Mouse (Mus musculus) embryonic facial prominence, embryonic 15.5 days (tissue): Measurements from ENCODE around the gene Srpx. TPM values are rescaled to one million over a fixed set of nuclear protein-coding genes. Genes with fewer than 3 reads are reported as not detected.

Source experiments
- ATAC-seq: fragments of 200-750 bp; cut with Nextera tagmentation; 2 replicates; pipeline ENCODE4 v1.8.0; 2017; ENCODE audit warnings: low read depth, moderate TSS enrichment; ENCODE audit not compliant: insufficient number of reproducible peaks, low FRiP score, low TSS enrichment
- H3K27ac ChIP-seq: fragments of 300-500 bp; sonication (generic); replicated peaks from 2 replicates; pipeline ENCODE4 v1.5.1; 2015; ENCODE audit warnings: mild to moderate bottlenecking, inconsistent platforms
- H3K27me3 ChIP-seq: fragments of 300-500 bp; sonication (generic); 2 replicates; pipeline ENCODE4 v1.6.1; 2015; ENCODE audit warnings: inconsistent platforms
- H3K36me3 ChIP-seq: fragments of 300-500 bp; sonication (generic); 2 replicates; pipeline ENCODE4 v1.6.1; 2015; ENCODE audit warnings: mild to moderate bottlenecking, inconsistent platforms
- H3K4me1 ChIP-seq: fragments of 300-500 bp; sonication (generic); 2 replicates; pipeline ENCODE4 v1.6.1; 2015; ENCODE audit warnings: inconsistent platforms
- H3K4me2 ChIP-seq: fragments of 300-500 bp; sonication (generic); replicated peaks from 2 replicates; pipeline ENCODE4 v1.6.1; 2015; ENCODE audit warnings: mild to moderate bottlenecking, inconsistent platforms
- H3K4me3 ChIP-seq: fragments of 300-500 bp; sonication (generic); replicated peaks from 2 replicates; pipeline ENCODE4 v1.5.1; 2015; ENCODE audit warnings: mild to moderate bottlenecking, inconsistent platforms
- H3K9ac ChIP-seq: fragments of 300-500 bp; sonication (generic); 2 replicates; pipeline ENCODE4 v1.6.1; 2015; ENCODE audit warnings: inconsistent platforms
- H3K9me3 ChIP-seq: fragments of 300-500 bp; sonication (generic); replicated peaks from 2 replicates; pipeline ENCODE4 v1.6.1; 2016; ENCODE audit warnings: inconsistent platforms
- WGBS: fragments of 180-500 bp; shearing (Covaris S2); methylation state at CpG from one replicate; pipeline ENCODE4 v1.1.7; 2015; 5-methylcytosine and 5-hydroxymethylcytosine counted together
- polyA plus RNA-seq: library from polyadenylated mRNA; unstranded; fragments of >200 nt; fragmentation: Nextera tagmentation; extraction: Ambion mirVana; gene quantifications from 2 replicates; pipeline ENCODE4 v1.2.1, GENCODE M21; 2015

Gene Srpx
- 81.3 and 97.7 TPM in 2 replicates for polyA plus RNA-seq

DNA sequence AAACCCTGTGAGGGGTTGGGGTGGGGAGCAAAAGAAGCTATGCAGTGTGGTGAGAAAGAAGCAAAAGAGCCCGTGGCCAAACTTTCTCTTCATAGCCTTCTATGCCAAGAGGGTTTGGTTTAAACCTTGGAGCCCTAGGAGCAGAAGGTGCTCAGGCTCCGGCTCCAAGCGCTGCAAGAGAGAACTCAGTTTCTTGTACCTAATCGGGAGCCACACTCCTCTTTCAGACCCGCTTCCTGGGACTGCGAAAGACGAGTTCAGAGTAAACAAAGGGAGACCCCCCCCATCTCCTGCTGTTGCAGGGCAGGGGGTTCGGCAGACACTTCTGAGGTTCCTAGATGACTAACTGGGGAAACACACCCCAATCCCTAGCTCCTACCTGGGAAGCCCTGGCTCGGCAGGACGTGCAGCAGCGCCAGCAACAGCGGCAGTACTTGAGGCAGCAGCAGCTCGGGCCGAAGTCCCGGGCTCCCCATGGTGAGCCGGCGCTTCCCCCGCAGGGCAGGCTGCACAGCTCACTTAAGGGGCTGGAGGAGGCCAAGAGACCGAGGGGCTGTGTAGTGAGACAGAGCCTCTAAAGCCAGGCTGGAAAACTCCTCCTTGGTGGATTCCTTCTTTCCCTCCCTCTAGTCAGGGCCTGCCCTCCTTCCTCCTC, at the start of gene Srpx:
Srpx (minus strand) TSS at position 645 of the 655 bp plus-strand sequence.
- H3K9me3 ChIP-seq = no peaks in the 10 kb centered on the region
- 23% methylated on average over 17 of the region's 19 CpGs for WGBS
- peak within 1 kb of the TSS; percentile 44 for H3K4me3 ChIP-seq
- H3K4me2 ChIP-seq = peak within 1 kb of the TSS; percentile 46
- ATAC-seq = peak; percentile 73
- peak within 1 kb of the TSS; percentile 75 for H3K27ac ChIP-seq
- H3K36me3 ChIP-seq = no peaks in the 10 kb centered on the region
- peak within 1 kb of the TSS; percentile 23; the same call in 1 of the 2 replicates for H3K9ac ChIP-seq
- no peaks in the 10 kb centered on the region for H3K27me3 ChIP-seq
- no peaks in the 10 kb centered on the region for H3K4me1 ChIP-seq

GRCm38 (mm10) chrX:10152390-10152789, 34.9 kb upstream of the Srpx start:
- Histone ChIP-seq H3K4me2 (no peak overlapping the region), H3K9me3 (no peaks in the 10 kb centered on the region), H3K36me3 (no peaks in the 10 kb centered on the region), H3K4me3 (no peak overlapping the region), H3K27me3 (no peaks in the 10 kb centered on the region), H3K9ac (no peak overlapping the region), H3K27ac (no peak overlapping the region), H3K4me1 (no peaks in the 10 kb centered on the region)
- ATAC-seq = no peak
- WGBS = 51% methylated on average over 3 of the region's 3 CpGs

- 43% methylated on average over 3 of the region's 3 CpGs for WGBS
- Histone ChIP-seq H3K4me3 (peak overlapping the region; percentile 44), H3K4me2 (peak overlapping the region; percentile 46)
Observed at GRCm38 (mm10) chrX:10115780-10116179, 1.7 kb downstream of the Srpx start.

DNA sequence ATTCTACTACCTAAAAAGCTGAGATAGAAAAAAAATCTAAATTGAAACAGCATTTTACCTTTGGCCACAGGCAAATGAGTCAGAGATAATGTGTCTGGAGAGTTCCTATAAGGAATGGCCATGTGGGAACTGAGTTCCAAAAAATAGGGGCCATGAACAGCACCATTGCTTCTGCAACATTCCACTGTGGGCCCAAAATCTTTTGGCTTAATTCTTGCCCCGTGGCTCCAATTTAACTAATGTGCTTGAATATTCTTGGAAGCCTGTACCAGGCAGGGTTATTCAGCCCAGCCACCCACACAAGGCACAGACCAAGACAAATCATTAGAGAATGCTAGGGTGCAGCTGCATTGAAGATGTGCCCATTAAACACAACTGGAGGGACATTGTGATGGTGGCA, 6.8 kb downstream of the Srpx start:
- H3K4me3 ChIP-seq = no peak overlapping the region
- H3K27ac ChIP-seq = no peak overlapping the region
- H3K9ac ChIP-seq = no peak overlapping the region
- H3K9me3 ChIP-seq = no peaks in the 10 kb centered on the region
- WGBS = 29% methylated on average over 1 of the region's 1 CpGs
- no peak for ATAC-seq
- H3K27me3 ChIP-seq = no peaks in the 10 kb centered on the region
- H3K4me2 ChIP-seq = no peak overlapping the region
- H3K36me3 ChIP-seq = no peaks in the 10 kb centered on the region
- no peaks in the 10 kb centered on the region for H3K4me1 ChIP-seq

More at GRCm38 (mm10) chrX:10115780-10116179, 1.7 kb downstream of the Srpx start:
- Histone ChIP-seq H3K9ac (no peak overlapping the region), H3K4me1 (no peaks in the 10 kb centered on the region), H3K36me3 (no peaks in the 10 kb centered on the region), H3K27me3 (no peaks in the 10 kb centered on the region), H3K27ac (no peak overlapping the region), H3K9me3 (no peaks in the 10 kb centered on the region)
- ATAC-seq = no peak

- no peak overlapping the region for H3K27ac ChIP-seq
- H3K9me3 ChIP-seq = no peaks in the 10 kb centered on the region
- H3K27me3 ChIP-seq = no peaks in the 10 kb centered on the region
- H3K4me2 ChIP-seq = no peak overlapping the region
- H3K9ac ChIP-seq = no peak overlapping the region
- 54% methylated on average over 4 of the region's 4 CpGs for WGBS
- H3K4me3 ChIP-seq = no peak overlapping the region
- no peaks in the 10 kb centered on the region for H3K4me1 ChIP-seq
- ATAC-seq = no peak
- H3K36me3 ChIP-seq = no peaks in the 10 kb centered on the region
Observed at GRCm38 (mm10) chrX:10108558-10108957, 9.0 kb downstream of the Srpx start.

- H3K4me3 ChIP-seq = no peak overlapping the region
- no peaks in the 10 kb centered on the region for H3K27me3 ChIP-seq
- H3K9me3 ChIP-seq = no peaks in the 10 kb centered on the region
- 39% methylated on average over 5 of the region's 5 CpGs for WGBS
- H3K4me2 ChIP-seq = no peak overlapping the region
- no peak overlapping the region for H3K27ac ChIP-seq
- no peaks in the 10 kb centered on the region for H3K4me1 ChIP-seq
- no peak for ATAC-seq
- H3K9ac ChIP-seq = no peak overlapping the region
- H3K36me3 ChIP-seq = no peaks in the 10 kb centered on the region
Observed at GRCm38 (mm10) chrX:10105475-10105874, 12.0 kb downstream of the Srpx start.

DNA sequence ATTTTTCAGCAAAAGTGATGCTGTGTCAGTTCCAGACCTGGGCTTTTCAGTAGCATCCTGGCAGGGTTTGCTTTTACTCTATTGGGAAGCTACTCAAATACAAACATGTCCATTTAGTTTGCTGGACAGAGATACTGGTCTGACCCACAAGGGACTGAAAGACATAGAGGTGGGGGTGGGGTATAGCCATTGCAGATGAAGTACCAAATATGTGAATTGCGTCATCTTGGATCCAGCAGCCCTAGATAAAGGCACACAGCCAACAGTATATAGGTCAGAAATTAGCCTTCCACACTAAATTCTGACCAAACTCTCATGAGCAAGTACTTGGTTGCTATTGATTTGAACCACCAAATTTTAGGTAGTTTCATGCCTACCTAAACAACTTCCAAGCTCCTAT, 14.8 kb downstream of the Srpx start:
- Histone ChIP-seq H3K4me2 (no peak overlapping the region), H3K9ac (no peak overlapping the region), H3K4me1 (no peaks in the 10 kb centered on the region), H3K4me3 (no peak overlapping the region), H3K27me3 (no peaks in the 10 kb centered on the region), H3K27ac (no peak overlapping the region), H3K36me3 (no peaks in the 10 kb centered on the region), H3K9me3 (no peaks in the 10 kb centered on the region)
- 85% methylated on average over 1 of the region's 1 CpGs for WGBS
- ATAC-seq = no peak

GRCm38 (mm10) chrX:10095797-10096196, 21.7 kb downstream of the Srpx start:
- 42% methylated on average over 3 of the region's 3 CpGs for WGBS
- H3K4me3 ChIP-seq = no peak overlapping the region
- no peak for ATAC-seq
- no peak overlapping the region for H3K27ac ChIP-seq
- H3K9me3 ChIP-seq = no peaks in the 10 kb centered on the region
- H3K36me3 ChIP-seq = no peaks in the 10 kb centered on the region
- H3K4me2 ChIP-seq = no peak overlapping the region
- H3K27me3 ChIP-seq = no peaks in the 10 kb centered on the region
- H3K9ac ChIP-seq = no peak overlapping the region
- H3K4me1 ChIP-seq = no peaks in the 10 kb centered on the region

DNA sequence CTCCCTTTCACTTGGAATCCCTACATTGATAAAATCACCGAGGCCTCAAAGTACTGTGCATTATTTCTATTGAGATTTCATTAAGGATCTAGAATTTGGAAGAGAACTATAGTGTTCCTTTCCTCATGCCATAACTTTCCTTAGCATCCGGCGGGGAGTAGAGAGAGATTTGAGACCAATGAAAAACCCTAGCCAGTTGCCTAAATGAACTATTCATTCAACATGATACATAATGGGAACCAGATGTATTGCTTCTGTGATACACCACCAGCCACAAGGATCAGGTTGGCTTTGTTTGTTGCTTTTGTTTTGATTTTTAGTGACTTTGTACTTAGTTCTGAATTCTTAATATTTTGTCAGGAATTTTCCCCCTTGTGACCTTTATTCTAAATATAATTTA, 37.1 kb downstream of the Srpx start:
- ATAC-seq = no peak
- Histone ChIP-seq H3K4me2 (no peak overlapping the region), H3K4me1 (no peaks in the 10 kb centered on the region), H3K4me3 (no peak overlapping the region), H3K27me3 (no peaks in the 10 kb centered on the region), H3K36me3 (no peaks in the 10 kb centered on the region), H3K9me3 (no peaks in the 10 kb centered on the region), H3K27ac (no peak overlapping the region), H3K9ac (no peak overlapping the region)
- WGBS = 52% methylated on average over 3 of the region's 3 CpGs

DNA sequence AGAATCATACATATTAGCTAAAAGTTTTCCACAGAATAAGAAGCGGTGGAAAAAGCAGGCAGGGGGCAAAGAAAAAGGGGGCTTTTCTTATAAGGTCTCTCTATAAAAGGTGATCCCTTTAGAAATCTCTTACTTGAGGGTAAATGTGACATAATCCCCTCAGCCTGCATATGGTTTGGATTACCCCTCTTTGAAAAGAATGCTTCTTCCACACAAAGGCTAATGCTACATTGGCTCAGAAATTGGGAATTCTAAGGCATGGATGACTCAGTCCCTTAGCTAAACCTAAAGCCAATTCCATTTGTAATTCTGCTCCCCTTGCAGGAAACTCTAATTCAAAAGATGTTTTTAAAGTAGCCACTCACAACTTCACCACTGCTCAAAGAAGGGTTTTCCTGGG, 37.5 kb downstream of the Srpx start:
- H3K36me3 ChIP-seq = no peaks in the 10 kb centered on the region
- H3K9me3 ChIP-seq = no peaks in the 10 kb centered on the region
- no peaks in the 10 kb centered on the region for H3K4me1 ChIP-seq
- H3K27ac ChIP-seq = no peak overlapping the region
- no peak overlapping the region for H3K9ac ChIP-seq
- H3K4me2 ChIP-seq = no peak overlapping the region
- no peaks in the 10 kb centered on the region for H3K27me3 ChIP-seq
- no peak for ATAC-seq
- 38% methylated on average over 1 of the region's 1 CpGs for WGBS
- H3K4me3 ChIP-seq = no peak overlapping the region

DNA sequence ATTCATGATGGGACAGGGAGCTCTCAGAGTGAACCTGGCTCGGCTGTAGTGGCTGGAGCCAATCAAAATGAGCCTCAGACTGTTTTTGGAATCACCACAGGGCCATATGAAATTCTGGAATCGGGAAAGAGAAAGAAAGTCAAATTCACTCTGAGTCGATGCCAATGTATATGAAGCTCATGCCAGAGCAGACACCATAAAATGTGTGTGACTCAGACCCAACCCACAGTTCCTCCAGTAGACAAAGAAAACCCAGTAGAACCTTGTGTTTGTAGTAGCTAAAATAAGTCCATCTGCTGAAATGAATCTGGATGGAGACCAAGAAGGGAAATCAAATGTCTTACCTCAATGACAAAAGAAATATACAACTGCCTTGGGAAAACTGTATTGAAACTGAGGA, 43.5 kb downstream of the Srpx start:
- 0 out of 2 replicates have a peak, but pooled peaks cover 2% of the 10 kb centered on the region for H3K27me3 ChIP-seq
- H3K9ac ChIP-seq = no peak overlapping the region
- H3K4me2 ChIP-seq = no peak overlapping the region
- H3K27ac ChIP-seq = no peak overlapping the region
- no peaks in the 10 kb centered on the region for H3K36me3 ChIP-seq
- 56% methylated on average over 3 of the region's 3 CpGs for WGBS
- H3K4me1 ChIP-seq = no peaks in the 10 kb centered on the region
- no peak overlapping the region for H3K4me3 ChIP-seq
- ATAC-seq = no peak
- no peaks in the 10 kb centered on the region for H3K9me3 ChIP-seq

DNA sequence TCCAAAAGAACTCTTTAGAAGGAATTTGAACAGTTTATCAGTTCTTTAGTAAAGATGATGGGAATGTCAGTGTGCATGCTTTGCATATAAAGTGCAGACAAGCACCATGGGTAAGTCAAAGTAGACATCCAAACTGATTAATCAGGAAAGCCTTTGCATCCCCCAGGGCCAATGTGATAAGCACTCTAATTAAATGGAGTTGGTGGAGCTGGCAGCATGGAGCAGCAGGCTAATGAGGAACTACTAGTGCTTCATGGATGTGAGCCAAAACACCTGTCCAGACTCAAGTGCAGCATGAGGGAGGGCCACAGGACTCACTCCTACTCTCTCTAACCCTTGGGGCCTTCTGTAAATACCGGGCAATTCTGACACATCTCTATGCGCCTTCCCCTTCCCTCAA, 46.0 kb downstream of the Srpx start:
- ATAC-seq = no peak
- Histone ChIP-seq H3K4me3 (no peak overlapping the region), H3K27ac (no peak overlapping the region), H3K27me3 (0 out of 2 replicates have a peak, but pooled peaks cover 2% of the 10 kb centered on the region), H3K9ac (no peak overlapping the region), H3K36me3 (no peaks in the 10 kb centered on the region), H3K4me2 (no peak overlapping the region), H3K4me1 (no peaks in the 10 kb centered on the region), H3K9me3 (no peaks in the 10 kb centered on the region)
- 65% methylated on average over 2 of the region's 2 CpGs for WGBS
